Mouse (Mus musculus): Measurements from ENCODE around the gene Gm498.

DNA sequence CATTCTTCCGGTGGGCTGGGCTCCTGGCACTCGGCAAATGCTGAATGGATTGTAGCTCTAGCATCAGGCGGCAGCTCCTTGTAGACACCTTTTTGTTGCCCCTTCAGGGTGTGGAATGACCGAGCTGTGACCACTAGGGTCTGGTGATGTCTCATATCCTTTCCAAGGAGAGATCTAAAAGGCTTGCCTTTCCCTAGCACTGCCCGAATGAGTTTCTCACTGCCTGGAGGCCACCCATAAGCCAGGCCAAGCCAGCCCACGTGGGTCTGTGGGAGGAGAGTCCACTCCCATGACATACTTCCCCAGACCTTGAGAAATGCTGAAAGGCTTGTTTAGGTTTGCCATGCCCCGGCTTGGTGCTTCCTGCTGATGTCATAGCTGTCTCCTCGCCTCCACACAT is 34.4 kb upstream of the Gm498 start:
- TF ChIP-seq POLR2A (IDR thresholded peaks at IDR 0.05; ENCODE audit: borderline replicate concordance, extremely low read depth, low read depth, low read length) (no peak), CTCF (IDR thresholded peaks at IDR 0.05; ENCODE audit: insufficient read depth, low read length) (no peak)
